Mouse (Mus musculus) kidney, adult 8-10 months (tissue): ENCODE data around the gene Tmx2.
"Not testable (repeated sequence)": the region's sequence is repeated elsewhere in the genome, so short reads cannot be mapped to it uniquely, and the experiment has no call there.

Experiments
- DNase-seq, 2 experiments: peaks; one replicate each; pipeline ENCODE4 v3.0.0; 2022

Gene Tmx2

GRCm38 (mm10) chr2:84679016-84679415, at the start of gene Tmx2:
Tmx2 (minus strand) TSS chr2:84679140.
- DNase-seq: no peak

DNA sequence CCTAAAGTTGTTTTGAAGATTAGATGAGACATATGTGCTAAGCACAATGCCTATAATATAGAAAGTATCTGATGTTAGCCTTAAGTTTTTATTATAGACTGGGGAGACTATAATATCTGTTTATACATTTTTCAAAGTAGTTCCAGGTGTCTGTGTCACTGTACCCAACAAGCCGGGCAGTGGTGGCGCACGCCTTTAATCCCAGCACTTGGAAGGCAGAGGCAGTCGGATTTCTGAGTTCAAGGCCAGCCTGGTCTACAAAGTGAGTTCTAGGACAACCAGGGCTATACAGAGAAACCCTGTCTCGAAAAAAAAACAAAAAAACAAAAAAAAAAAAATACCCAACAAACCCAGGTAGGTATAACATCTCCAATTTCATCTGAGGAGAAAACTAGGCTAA, 49.3 kb upstream of the Tmx2 start:
- not testable (repeated sequence) for DNase-seq

DNA sequence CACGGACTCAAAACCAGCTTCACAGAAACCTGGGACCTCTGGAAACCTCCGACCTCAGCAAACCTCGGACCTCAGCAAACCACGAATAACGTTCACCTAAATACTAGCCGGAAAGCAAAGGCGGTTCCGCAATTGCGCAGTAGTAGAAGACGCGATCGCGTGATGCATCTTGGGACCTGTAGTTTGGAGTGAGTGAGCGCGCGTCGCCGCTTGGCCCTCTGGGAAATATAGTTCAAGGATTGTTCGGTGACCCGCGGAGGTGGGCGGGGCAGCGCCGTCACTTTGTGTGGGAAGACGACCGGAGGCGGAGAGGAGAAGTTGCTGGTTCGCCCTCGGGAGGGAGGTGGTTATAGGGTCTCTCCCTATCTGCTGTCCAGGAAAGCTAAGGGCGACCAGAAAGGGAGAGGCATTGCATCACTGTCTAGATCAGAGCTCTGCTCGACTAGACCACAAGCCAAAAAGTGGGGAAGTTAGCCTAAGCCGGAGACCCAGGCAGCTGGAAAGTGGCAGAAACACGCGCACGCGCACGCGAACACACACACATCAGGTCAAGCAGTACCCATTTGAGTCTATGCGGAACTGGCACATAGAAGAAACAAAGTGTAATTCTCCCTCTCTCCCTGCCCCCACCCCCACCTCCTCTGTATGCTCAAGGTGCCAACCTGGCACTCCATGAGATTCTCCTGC, 48.4 kb upstream of the Tmx2 start, which contains the start of gene Clp1:
Gene Clp1, minus strand, starts transcription at position 179 of the 687 bp plus-strand sequence.
- peak; percentile 97 to 98 for DNase-seq

DNA sequence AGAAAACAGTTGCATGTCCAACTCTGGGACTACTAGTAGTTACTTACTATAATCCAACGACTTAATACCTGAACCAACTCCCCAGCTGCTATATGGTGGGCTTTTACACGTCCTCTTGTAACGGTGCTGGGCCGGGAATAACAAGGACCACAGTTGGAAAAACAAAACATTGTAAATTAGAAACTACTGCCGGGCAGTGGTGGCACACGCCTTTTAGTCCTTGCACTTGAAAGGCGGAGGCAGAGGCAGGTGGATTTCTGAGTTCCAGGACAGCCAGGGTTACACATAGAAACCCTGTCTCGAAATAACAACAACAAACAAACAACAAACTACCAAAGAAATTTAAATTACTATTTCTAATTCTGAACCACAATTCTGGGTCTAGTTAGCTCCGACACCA, 47.8 kb upstream of the Tmx2 start:
- no peak for DNase-seq

GRCm38 (mm10) chr2:84725770-84726169, 46.8 kb upstream of the Tmx2 start:
- no peak for DNase-seq

- DNase-seq: no peak
Measured at GRCm38 (mm10) chr2:84723856-84724255, 44.9 kb upstream of the Tmx2 start.

GRCm38 (mm10) chr2:84721182-84721581, 42.2 kb upstream of the Tmx2 start:
- no peak for DNase-seq

DNA sequence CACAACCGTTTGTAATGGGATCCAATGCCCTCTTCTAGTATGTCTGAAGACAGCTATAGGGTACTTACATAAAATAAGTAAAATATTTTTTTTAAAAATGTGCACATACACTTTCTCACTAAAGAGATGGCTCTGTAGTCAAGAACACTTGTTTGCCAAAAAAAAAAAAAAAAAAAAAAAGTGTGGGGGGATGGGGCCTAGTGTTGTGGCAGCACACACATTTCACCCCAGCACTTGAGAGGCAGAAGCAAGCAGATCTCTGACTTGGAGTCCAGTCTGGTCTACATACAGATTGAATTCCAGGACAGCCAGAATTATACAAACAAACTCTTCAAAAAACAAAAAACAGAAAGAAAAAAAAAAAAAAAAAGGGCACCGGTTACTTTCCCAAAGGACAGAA, 41.8 kb upstream of the Tmx2 start:
- no peak for DNase-seq

DNA sequence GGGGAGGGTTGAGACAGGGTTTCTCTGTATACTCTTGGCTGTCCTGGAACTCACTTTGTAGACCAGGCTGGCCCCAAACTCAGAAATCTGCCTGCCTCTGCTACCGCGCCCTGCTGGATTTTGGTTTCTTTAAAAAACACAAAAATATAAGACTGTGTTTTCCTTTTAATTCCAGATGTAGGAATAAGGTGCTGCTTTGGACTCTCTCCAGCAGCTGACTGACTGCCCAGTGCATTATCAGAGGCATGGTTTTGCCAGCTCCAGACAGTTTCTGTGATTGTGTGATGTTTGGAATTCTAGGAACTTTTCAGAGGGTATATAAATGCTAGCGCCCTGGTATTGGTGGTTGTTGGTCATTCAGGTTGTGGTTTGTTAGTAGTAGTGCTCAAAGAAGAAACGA, 38.4 kb upstream of the Tmx2 start:
- DNase-seq: no peak

DNA sequence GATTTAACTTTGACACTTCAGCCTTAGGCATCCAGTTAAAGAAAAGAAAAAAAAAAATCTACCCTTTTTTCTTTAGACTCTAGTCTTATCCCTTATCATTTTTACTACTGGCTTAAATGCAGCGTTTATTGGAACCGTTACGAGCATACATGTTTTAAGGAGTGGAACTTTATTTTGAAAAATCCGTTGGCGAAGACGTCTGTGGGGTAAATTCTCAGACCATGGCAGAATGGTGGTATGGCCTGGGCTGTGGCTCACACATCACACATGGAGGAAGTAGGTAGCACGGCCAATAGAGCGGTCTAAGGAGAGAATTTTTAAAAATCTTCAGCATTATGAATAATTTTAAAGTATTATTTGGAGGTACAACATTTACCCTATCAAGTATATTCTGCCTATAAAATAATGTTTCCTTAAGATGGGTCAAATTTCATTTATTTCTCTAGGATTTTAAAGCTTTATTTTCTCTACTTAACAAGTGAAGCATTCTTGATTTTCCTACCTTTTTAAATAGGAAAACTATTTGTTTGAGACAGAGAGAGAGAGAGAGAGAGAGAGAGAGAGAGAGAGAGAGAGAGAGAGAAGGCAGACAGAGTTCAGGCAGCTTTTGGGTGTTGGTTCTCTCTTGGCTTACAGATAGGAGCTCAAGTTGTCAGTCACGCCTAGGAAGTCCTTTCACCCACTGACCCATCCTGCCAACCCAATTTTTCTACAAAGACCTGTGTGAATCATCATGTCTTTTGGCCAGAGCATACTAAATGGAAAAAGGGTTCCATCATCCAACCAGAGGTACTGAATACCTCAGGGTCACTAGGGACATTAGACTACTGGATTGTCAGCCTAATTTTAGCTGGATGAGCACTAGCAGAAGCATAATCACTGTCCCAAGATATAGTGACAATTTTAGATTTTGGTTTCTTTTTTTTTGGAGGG, 37.7 kb upstream of the Tmx2 start:
- no peak for DNase-seq

GRCm38 (mm10) chr2:84715562-84716361, 36.8 kb upstream of the Tmx2 start:
- peak; percentile 67 to 96 for DNase-seq

DNA sequence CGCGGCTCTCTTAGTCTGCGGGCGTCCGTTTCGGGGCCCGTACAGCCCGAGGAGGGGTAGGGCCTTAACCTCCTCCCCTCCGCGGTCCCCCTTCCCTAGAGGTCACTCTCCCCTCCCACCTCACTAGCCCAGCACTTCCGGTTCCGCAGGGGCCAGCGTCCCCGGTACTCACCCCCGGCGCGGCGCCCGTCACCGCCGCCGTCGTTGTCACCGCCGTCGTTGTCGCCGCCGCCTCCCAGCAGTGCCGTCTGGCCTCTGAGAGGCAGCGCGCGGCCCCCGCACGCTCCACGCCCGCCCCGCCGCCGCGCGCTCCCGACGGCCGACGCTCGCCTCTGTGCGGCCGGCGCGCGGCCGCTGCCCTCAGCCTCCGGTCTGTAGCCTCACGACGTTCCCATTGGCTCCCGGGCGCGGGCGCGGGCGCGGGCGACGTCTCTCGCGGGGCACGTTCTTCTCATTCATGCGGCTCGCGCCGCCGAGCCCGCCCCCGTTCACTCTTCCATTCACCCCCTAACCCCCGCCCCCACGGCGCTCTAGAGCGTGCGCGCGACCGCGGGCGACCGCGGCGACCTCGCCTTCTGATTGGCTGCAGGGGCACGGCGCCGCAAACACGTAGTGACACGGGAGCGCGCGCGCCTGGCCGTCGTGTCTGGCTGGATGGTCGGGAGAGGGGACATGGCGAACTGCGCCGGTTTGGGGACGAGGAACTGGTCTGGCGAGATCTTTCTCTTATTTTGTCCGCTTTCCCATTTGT, 36.0 kb upstream of the Tmx2 start, which contains the start of gene Zdhhc5:
Gene Zdhhc5, minus strand, starts transcription at position 370 of the 751 bp plus-strand sequence.
- peak; percentile 98 for DNase-seq

- DNase-seq: no peak
Measured at GRCm38 (mm10) chr2:84714422-84714810, 35.5 kb upstream of the Tmx2 start.

DNA sequence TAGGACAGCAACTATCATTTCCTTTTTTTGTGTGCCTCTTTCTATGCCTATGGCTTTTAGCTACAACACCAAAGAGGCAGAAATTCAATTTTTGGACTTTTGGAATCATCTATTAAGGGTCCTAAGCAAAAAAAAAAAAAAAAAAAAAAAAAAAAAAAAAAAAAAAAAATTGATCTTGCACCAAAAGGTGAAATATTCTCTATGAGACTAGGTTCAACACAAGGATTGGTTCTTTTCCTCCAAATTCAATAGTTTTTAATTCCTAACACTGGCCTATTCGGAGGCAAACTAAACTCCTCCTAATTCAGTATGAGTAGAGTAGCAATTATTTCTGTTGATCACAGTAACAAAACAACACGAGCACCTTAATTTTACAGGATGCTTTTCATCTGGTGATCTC, 33.0 kb upstream of the Tmx2 start:
- no peak for DNase-seq

DNA sequence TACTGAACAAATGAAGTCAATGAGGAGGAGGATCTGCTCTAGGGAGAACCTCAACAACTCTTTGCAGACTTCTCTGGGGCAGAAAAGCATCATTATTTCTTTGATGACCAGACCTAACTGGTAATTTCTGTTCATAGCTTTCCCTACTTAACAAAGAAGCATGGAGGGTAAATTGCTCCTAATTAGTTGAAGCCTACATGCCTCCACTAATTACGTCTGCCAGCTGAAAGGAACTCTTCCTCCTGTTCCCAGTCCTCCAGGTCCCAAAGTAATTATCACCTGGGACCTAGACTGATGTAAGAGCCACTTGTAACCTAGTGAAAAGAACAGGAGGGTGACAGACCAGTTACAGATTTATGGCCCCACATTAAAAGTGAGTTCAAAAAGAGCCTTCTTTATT, 28.6 kb upstream of the Tmx2 start:
- DNase-seq: no peak

GRCm38 (mm10) chr2:84705295-84705694, 26.4 kb upstream of the Tmx2 start:
- DNase-seq: no peak

DNA sequence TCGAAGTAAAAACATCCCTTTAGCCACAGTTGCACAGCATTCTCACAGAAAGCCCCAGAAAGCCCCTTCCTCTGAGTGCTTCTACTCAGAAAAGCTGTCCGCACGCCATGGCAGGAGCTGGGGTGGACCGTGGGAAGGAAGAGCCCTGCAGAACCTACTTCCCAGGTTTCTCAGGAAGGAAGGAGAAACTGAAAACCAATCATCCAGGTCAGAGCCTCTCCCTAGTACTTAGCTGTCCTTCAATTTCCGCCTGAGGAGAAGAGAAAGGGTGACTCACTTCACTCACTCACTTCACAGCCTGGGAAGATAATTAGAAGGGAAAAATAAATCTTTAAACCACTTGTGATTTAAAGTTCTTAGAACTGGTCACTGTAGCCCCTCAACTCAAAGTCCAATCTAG, 25.4 kb upstream of the Tmx2 start:
- no peak for DNase-seq

DNA sequence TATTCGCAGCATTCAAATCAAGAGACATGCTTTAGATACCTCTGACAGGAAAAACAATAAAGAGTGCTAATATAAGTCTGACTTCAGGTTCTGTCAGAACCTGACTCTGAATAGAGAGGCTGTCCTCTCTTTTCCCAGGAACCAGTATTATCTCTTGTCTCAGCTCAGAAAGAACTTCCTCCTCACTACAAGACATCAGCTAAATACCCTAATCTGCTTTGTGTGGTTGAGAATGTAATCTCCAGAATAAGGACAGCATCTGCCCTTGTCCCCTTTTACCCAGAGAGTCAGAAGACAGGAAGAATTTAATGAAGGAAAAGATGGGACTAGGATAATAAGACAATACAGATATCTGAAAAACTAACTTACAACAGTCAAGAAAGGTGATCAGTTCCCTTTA, 24.6 kb upstream of the Tmx2 start:
- no peak for DNase-seq

DNA sequence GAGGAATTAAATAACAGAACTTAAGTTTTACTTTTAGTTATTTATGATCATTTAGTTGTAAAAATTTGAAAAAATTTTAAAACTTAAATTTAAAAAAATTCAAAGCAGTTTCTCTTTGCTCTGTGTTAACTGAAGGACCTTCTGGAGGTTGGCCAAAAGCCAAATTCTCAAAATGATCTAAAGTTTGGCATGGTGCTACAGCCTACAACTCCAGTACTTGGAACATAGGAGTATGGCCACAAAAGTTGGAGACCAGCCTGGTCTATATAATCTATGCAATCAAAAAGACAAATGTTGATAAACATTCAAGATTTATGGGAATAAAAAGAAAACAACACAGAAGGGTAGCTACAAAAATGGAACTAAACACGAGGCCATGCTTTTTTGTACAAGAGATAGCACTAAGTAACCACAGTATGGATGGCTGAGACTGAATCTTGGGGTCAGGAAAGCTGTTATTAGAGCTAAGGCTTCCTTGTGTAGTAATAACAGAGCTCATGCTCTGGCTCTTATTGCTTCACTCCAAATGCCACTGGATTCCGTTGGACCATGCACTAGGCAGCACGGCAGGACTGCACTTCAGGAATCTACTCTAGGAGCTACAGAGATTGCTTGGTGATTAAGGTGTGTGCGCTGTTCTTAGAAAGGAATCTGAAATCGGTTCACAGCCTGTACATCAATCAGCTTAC, 16.2 kb upstream of the Tmx2 start:
- no peak for DNase-seq

- DNase-seq: no peak
Measured at GRCm38 (mm10) chr2:84690050-84690449, 11.1 kb upstream of the Tmx2 start.

DNA sequence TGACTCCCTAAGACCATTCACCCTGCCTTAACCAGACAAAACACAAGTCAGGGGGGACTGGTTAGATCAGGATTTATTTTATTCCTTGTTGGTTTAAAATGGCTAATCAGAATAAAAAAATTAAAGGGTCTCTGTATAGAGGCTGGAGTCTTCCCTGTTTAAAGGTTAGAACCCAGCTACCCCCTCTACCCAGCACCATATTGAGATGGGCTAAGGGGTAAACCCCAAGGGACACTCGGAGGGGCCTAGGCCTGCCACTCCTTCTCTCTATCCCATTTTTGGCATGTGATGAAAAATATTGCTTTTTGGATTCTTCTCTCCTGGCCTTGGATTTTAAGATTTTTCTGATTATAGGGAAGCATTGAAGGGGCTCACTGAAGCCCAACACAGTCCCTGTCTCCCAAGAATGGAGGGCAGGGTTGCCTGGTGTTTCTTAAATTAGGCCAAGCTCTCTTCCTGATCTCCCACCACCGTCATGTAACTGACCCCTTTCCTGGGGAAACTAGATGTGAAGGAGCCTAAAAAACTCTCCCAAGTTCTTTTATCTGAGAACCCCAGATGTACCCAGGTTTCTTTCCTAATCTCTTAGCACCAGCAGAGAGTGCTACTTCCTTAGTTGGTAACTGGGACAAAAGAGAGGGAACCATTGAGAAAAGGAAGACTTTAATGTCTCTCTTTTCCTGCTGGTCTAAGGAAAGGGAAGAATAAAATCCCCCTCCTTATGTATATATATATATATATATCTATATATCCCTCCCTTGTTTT, 9.3 kb upstream of the Tmx2 start:
- DNase-seq: no peak
